Mouse (Mus musculus) megakaryocyte-erythroid progenitor cell, adult 5-6 weeks (primary cell): Measurements from ENCODE around the gene Mctp1. TPM values are rescaled to one million over a fixed set of nuclear protein-coding genes. Genes with fewer than 3 reads are reported as not detected.
"Not testable (repeated sequence)": the region's sequence is repeated elsewhere in the genome, so short reads cannot be mapped to it uniquely, and the experiment has no call there.

Experiments used
- ATAC-seq: replicated peaks from 2 replicates; pipeline ENCODE4 v1.8.0; 2016; ENCODE audit warnings: mild to moderate bottlenecking, inconsistent platforms; ENCODE audit not compliant: severe bottlenecking, poor library complexity, low FRiP score, low TSS enrichment
- total RNA-seq, 2 experiments: library from RNA; stranded (forward) in 1 of 2; stranded (reverse) in 1 of 2; fragments of 200-1000, 215-1000 nt in 1 of 2; fragments of >200 nt in 1 of 2; fragmentation: Nextera tagmentation in 1 of 2; gene quantifications; 2 replicates each; pipeline ENCODE4 v1.2.3; 2014 to 2017

Gene Mctp1
- total RNA-seq, 2 experiments from 2014 or later, result 2.5 to 6.4 TPM

DNA sequence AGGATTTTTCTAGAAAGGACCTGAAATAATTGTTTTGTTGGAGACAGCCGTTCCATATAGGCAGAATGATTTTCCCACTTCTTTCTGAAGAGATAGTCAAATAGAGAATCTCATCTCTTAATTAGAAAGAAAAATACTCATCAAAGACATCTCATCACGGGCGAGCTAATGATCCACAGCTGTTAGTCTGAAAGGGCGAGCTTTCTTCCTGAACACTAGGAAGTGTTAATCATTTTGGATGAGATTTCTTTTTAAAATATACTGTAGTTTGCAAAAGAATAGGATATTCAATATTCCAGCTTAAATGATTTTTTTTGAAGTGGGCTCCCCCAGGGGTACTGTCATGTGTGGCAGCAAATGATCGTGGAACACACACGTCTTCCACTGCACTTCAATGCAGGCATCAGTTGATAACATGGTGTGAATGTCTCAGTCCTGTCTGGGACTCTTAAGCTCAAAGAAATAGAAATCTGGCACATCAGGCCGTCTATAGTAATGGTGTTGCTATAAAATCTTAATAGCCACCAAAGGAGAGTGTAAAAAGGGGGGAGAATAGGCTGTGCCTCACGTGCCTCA lies 500.3 kb downstream of the Mctp1 start:
- no peak for ATAC-seq

DNA sequence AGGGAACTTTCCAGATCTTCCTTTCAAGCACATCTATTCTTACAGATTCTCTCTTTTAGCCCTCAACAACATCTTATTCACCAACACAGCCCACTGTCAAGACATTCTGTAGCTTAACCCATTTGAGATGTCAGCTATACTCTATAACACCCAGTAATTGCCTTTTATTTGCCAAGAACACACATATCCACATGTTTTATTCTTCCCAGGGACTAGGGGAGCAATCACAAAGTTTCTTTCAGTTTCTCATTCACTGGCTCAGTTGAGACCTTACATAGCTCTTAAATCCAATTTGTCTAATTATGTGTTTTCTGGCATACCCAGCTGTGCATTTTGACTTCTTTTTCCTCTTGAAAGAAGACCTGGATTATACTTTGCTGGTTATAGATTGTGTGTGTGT lies 508.7 kb downstream of the Mctp1 start:
- no peak for ATAC-seq

- no peak for ATAC-seq
Observed at GRCm38 (mm10) chr13:76895770-76896456, 511.6 kb downstream of the Mctp1 start.

DNA sequence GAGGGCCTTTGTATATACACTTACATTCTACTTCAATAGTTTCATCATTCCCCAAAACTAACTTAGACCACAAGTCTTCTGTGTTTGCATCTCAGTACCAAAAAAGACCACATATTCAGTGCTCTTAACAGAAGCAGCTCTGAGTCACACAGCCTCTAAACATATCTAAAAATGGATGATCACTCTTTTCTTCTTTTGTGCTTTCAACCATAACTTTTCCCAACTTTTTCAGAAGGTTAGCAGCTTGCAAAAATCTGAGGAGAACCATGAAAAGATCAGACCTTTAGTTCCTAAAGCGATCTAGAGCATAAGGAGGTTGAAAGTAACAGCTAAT lies 512.1 kb downstream of the Mctp1 start:
- ATAC-seq, result no peak

- no peak for ATAC-seq
Observed at GRCm38 (mm10) chr13:76918321-76918720, 534.0 kb downstream of the Mctp1 start.

GRCm38 (mm10) chr13:76926851-76927250 lies 542.5 kb downstream of the Mctp1 start:
- no peak for ATAC-seq

DNA sequence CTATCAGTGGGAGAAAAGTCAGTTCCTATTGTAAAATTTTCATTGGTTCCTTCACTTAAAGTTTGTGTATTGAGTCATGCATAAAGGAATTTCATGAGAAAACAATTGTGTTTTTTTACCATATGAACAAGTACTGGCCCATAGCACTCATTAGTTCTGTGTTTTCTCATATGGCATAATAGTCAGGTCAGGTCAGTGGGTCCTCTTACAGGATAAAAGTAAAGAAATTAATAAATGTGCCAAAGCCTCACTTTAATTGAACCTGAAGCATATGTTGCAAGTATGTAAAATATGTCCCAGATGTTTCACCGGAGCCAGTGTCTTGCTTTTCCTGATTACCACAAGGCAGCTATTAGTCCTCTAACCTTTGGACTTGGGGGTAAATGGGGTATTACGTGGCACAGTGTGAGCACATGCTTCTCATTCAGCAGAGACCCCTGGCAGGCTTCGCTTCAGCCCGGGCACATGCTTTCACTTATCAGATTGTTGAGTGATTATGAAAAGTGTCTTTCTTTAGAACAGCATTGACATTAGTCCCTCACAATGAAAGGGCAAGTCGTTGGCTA lies 543.6 kb downstream of the Mctp1 start:
- no peak for ATAC-seq

GRCm38 (mm10) chr13:76929152-76929551 lies 544.8 kb downstream of the Mctp1 start:
- no peak for ATAC-seq

DNA sequence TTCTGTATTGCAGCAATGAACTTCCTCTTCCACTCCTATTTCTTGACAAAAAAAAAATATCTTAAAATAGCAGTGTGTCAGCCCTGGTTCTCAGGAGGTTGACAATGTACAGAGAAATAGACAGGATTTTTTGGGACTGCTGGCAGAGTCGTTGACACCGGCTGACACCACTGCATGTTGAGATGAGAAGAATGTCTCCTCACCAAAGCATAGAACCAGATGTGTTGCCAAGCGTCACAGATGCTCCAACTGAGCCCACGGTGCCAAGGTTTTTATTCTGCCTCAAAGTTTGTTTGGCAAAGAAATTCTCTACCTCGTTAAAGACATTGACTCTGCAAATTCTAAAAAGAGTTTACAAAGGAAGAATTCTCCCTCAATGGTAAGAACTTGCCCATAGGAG lies 548.6 kb downstream of the Mctp1 start:
- no peak for ATAC-seq

DNA sequence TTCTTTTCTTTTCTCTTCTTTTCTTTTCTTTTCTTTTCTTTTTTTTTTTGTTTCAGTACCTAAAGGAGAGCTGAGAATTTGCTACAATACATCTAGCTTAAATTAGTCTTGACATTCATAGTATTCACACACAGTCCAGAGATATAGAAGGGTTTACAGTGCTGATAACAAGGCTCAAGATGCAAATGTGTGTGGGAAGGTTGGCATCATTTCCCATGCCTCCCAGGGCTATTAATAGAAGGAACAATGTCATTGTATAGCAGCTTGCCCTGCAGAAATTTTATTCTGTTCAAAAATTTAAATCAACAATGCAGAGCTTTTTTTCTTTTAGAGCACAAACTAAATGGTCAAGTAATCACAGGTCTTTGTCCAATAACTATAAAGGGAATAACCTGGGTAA lies 564.9 kb downstream of the Mctp1 start:
- no peak for ATAC-seq

- ATAC-seq, result no peak
Observed at GRCm38 (mm10) chr13:76967588-76967987, 583.3 kb downstream of the Mctp1 start.

DNA sequence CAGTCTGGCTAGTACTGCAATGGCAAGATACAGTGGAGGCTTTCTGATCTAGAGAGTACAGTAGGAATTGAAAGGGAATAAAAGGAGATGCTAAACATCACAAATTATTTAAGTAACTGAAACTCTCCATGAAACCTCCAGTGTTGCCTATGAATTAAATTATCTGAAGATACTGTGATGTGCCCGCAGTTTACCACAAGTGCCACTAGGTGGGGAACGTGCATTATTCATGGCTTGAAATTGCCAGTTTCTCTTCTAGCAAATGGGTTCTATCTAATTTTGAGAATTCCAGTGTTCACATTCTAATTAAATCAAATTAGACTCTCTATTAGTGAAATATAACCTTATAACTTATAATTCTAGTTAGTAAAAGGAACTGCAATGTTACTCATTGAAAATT lies 585.1 kb downstream of the Mctp1 start:
- ATAC-seq, result peak; percentile 85

GRCm38 (mm10) chr13:76971046-76971445 lies 586.7 kb downstream of the Mctp1 start:
- ATAC-seq, result not testable (repeated sequence)

DNA sequence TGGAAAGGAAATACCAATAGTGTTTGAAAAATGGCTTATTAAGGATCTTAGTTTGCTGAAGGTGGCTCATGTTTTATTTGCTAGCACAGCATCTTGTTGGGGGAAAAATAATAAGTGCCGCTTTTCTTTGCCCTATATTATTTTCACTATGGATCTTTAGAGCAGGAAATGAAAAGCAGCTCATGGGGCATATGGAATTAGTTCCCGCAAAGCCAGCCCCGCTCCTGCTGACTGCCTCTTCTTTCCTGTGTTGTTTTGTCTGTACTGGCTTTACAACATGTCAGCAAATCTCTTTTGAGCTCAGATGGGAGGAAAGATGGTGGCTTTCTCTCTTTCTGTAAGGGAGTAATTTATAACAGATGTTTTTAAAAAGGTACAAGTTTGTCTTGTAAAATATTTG lies 618.3 kb downstream of the Mctp1 start:
- ATAC-seq, result no peak

DNA sequence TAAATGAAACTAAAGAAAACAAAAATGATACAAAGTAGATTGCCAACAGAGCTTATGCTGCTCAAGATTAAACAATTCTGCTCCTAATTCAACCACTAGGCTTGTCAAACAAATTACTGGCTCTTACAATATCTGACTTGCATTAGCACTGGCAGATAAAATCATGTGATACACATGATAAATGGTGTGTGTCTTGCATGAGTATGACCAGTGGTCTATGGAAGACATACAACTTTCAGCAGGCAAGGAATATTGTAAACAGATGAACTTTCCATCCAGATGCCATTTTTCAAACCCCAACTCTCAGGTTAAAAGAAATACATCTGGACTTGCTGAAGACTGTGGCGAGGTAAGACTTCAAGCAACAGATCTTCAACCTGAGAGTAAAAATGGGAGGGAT lies 619.3 kb downstream of the Mctp1 start:
- no peak for ATAC-seq

DNA sequence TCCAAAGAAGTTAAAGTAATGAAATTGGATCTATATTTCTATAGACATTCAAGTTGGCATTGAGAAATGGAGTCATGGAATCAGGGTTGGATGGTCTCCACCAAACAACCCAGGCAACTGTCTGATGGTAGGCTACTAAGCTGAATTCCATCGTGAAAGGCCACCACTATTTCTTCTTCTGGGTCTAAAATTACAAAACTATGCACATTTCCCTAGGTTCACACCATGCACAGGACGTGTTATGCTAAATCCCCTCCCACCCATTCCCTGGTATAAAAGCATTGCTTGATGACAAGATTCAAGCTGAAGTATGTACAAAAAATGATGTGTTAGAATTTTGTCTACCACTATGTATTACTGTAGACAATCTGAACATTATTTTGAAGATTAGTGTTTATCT lies 634.5 kb downstream of the Mctp1 start:
- ATAC-seq, result no peak

DNA sequence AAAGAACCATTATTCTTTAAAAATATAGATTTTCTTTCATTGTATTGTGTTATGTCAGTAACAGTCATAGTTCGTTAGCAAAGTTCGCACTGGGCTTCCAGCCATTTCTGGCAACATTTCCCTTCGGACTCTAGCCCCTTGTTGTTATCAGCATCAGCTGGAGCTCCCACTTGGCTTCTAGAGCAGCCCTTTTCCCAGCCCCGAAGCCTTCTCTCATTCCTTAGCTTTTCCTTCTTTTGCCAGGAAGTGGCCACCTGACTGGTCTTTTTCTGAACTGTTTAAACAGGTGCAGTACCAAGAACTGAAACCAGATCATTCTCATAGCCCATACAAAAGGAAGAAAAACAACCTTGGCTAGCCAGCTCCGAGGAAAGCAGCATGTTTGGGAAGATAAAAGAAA lies 645.3 kb downstream of the Mctp1 start:
- ATAC-seq, result no peak

- no peak for ATAC-seq
Observed at GRCm38 (mm10) chr13:77043375-77043774, 659.0 kb downstream of the Mctp1 start.

GRCm38 (mm10) chr13:77045375-77045774 lies 661.0 kb downstream of the Mctp1 start:
- no peak for ATAC-seq

DNA sequence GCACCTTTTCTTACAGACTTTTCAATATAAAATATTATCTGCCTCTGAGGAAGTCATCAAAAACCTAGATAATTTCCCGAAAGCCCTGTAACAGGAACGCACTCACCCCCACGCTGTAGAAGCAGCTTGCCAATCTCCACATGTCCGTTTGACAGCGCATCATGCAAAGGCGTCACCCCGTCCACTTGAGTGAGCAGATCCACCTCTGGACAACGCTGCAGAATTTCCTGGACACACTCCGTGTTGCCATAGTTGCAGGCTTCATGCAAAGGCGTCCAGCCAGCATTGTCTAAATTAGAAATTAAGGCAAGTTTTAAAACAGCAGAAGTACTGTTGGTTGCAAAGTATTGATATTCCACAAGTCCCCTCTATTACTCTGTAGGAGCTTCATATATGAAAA lies 662.1 kb downstream of the Mctp1 start:
- ATAC-seq, result no peak

DNA sequence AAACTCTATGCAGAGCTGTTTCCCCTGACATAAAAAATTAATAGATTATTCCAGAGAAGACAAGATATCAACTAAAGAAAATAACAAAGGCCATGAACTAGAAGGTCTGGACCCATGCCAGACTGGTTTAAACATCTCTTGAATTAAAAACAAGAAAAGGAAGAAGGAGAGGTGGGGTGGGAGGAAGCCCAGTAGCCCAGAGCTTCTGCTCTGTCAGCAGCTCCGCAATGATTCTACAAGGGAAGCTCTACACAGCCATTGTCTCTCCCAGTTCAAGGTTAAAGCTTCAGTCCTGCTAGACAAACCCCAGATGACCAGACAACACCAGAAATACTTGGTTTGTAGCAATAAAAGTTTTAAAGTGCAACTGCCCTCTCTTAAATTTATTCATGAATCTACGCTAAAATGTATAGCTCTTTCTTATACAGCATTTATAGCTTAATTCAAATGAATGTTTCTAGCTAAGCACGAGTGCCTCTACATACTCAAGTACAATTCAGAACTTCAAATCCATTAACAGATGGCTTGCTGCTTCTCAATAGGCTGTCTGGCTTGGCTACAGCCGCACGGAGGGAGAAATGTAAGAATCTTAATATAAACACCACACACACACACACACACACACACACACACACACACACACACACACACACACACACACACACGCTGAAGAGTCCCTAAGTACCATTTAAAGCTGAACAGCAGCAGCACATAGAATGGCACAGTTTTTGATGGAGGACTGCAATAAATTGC lies 663.0 kb downstream of the Mctp1 start:
- ATAC-seq, result no peak
